Mouse (Mus musculus) intestine, embryonic 15.5 days (tissue): Measurements from ENCODE around the gene Ahsg. TPM values are rescaled to one million over a fixed set of nuclear protein-coding genes. Genes with fewer than 3 reads are reported as not detected.

Source experiments
- polyA plus RNA-seq: library from polyadenylated mRNA; unstranded; fragments of >200 nt; fragmentation: Nextera tagmentation; extraction: Ambion mirVana; gene quantifications from 2 replicates; pipeline ENCODE4 v1.2.1, GENCODE M21; 2015

Ahsg gene
- polyA plus RNA-seq, 1 experiment from 2014 or later: 19.7 TPM

Other genes with a start within 250 kb of the Ahsg start
- gene Dgkg, start 234.1 kb upstream of the Ahsg start, polyA plus RNA-seq: 3.8 and 4.4 TPM in 2 replicates
- not detected in 2 replicates for gene Crygs, start 79.7 kb upstream of the Ahsg start, polyA plus RNA-seq
- gene Tbccd1, start 33.6 kb upstream of the Ahsg start, polyA plus RNA-seq: 26.2 and 30.7 TPM in 2 replicates
- 120 and 125 TPM in 2 replicates for gene Dnajb11, start 33.4 kb upstream of the Ahsg start, polyA plus RNA-seq
- 0.13 TPM in 1 of 2 replicates, not detected in the other for gene Fetub, start 27.1 kb downstream of the Ahsg start, polyA plus RNA-seq
- gene Hrg, start 59.8 kb downstream of the Ahsg start, polyA plus RNA-seq: not detected in 2 replicates
- 0.69 and 1.1 TPM in 2 replicates for gene Kng2, start 138.2 kb downstream of the Ahsg start, polyA plus RNA-seq
- 6.6 and 10.9 TPM in 2 replicates for gene Kng1, start 166.6 kb downstream of the Ahsg start, polyA plus RNA-seq
- gene Eif4a2, start 216.2 kb downstream of the Ahsg start, polyA plus RNA-seq: 204 and 222 TPM in 2 replicates
- gene Rfc4, start 236.5 kb downstream of the Ahsg start, polyA plus RNA-seq: 118 and 130 TPM in 2 replicates